Mouse (Mus musculus) forebrain, embryonic 16.5 days (tissue): ENCODE results near the gene Chpt1. TPM values are rescaled to one million over a fixed set of nuclear protein-coding genes. Genes with fewer than 3 reads are reported as not detected.

Experiments
- ATAC-seq: fragments of 200-750 bp; cut with Nextera tagmentation; 2 replicates; pipeline ENCODE4 v1.8.0; 2017; ENCODE audit warnings: mild to moderate bottlenecking, moderate library complexity
- H3K27ac ChIP-seq: fragments of 300-500 bp; sonication (generic); 2 replicates; pipeline ENCODE4 v1.5.1; 2014; ENCODE audit warnings: low read length, control low read depth
- H3K27me3 ChIP-seq: fragments of 300-500 bp; sonication (generic); replicated peaks from 2 replicates; pipeline ENCODE4 v1.6.1; 2014; ENCODE audit warnings: low read length; ENCODE audit not compliant: control insufficient read depth, insufficient read depth
- H3K36me3 ChIP-seq: fragments of 300-500 bp; sonication (generic); 2 replicates; pipeline ENCODE4 v1.6.1; 2014; ENCODE audit not compliant: control insufficient read depth, insufficient read depth
- H3K4me1 ChIP-seq: fragments of 300-500 bp; sonication (generic); replicated peaks from 2 replicates; pipeline ENCODE4 v1.6.1; 2014; ENCODE audit warnings: low read length; ENCODE audit not compliant: control insufficient read depth, insufficient read depth
- H3K4me2 ChIP-seq: fragments of 300-500 bp; sonication (generic); 2 replicates; pipeline ENCODE4 v1.6.1; 2014; ENCODE audit warnings: mild to moderate bottlenecking, low read length, control low read depth
- H3K4me3 ChIP-seq: fragments of 300-500 bp; sonication (generic); replicated peaks from 2 replicates; pipeline ENCODE4 v1.5.1; 2014; ENCODE audit warnings: mild to moderate bottlenecking, low read length, control low read depth
- H3K9ac ChIP-seq: fragments of 300-500 bp; sonication (generic); replicated peaks from 2 replicates; pipeline ENCODE4 v1.6.1; 2014; ENCODE audit warnings: low read depth, low read length, control low read depth
- H3K9me3 ChIP-seq: fragments of 300-500 bp; sonication (generic); 2 replicates; pipeline ENCODE4 v1.6.1; 2016; ENCODE audit warnings: low read length; ENCODE audit not compliant: control insufficient read depth
- WGBS: fragments of 180-500 bp; shearing (Covaris S2); extraction: QIAGEN DNeasy Blood & Tissue Kit; methylation state at CpG from one replicate; pipeline ENCODE4 v1.1.7; 2014; 5-methylcytosine and 5-hydroxymethylcytosine counted together
- polyA plus RNA-seq: library from polyadenylated mRNA; unstranded; fragments of >200 nt; fragmentation: Nextera tagmentation; extraction: Ambion mirVana; gene quantifications from 2 replicates; pipeline ENCODE4 v1.2.1, GENCODE M21; 2015

Gene Chpt1
- polyA plus RNA-seq, 1 experiment from 2014 or later = 6.3 TPM

GRCm38 (mm10) chr10:88514495-88514894 is 10.6 kb upstream of the Chpt1 start:
- Histone ChIP-seq H3K4me2 (no peak overlapping the region), H3K4me1 (no peaks in the 10 kb centered on the region), H3K27ac (no peak overlapping the region), H3K27me3 (no peaks in the 10 kb centered on the region), H3K36me3 (no peaks in the 10 kb centered on the region), H3K9ac (no peak overlapping the region), H3K4me3 (no peak overlapping the region), H3K9me3 (no peaks in the 10 kb centered on the region)
- ATAC-seq = no peak
- 27% methylated on average over 2 of the region's 2 CpGs for WGBS

GRCm38 (mm10) chr10:88513574-88514135 is 9.8 kb upstream of the Chpt1 start:
- Histone ChIP-seq H3K4me1 (no peaks in the 10 kb centered on the region), H3K9ac (no peak overlapping the region), H3K36me3 (no peaks in the 10 kb centered on the region), H3K4me2 (no peak overlapping the region), H3K27me3 (no peaks in the 10 kb centered on the region), H3K4me3 (no peak overlapping the region), H3K9me3 (no peaks in the 10 kb centered on the region), H3K27ac (no peak overlapping the region)
- ATAC-seq = no peak
- WGBS = 73% methylated on average over 8 of the region's 8 CpGs

- ATAC-seq = no peak
- Histone ChIP-seq H3K27me3 (no peaks in the 10 kb centered on the region), H3K9me3 (no peaks in the 10 kb centered on the region), H3K4me3 (no peak overlapping the region), H3K4me1 (no peaks in the 10 kb centered on the region), H3K9ac (no peak overlapping the region), H3K27ac (no peak overlapping the region), H3K36me3 (no peaks in the 10 kb centered on the region), H3K4me2 (no peak overlapping the region)
- WGBS = 93% methylated on average over 9 of the region's 9 CpGs
Observed at GRCm38 (mm10) chr10:88511355-88511754, 7.5 kb upstream of the Chpt1 start.

GRCm38 (mm10) chr10:88510503-88511271 is 6.8 kb upstream of the Chpt1 start:
- no peak for ATAC-seq

GRCm38 (mm10) chr10:88507691-88508143 is 3.8 kb upstream of the Chpt1 start:
- H3K27me3 ChIP-seq = no peaks in the 10 kb centered on the region
- peaks cover 7% of the 10 kb centered on the region for H3K4me1 ChIP-seq
- no peak overlapping the region for H3K4me2 ChIP-seq
- WGBS = 81% methylated on average over 7 of the region's 7 CpGs
- H3K9me3 ChIP-seq = no peaks in the 10 kb centered on the region
- no peaks in the 10 kb centered on the region for H3K36me3 ChIP-seq
- H3K9ac ChIP-seq = no peak overlapping the region
- H3K27ac ChIP-seq = no peak overlapping the region
- no peak for ATAC-seq
- no peak overlapping the region for H3K4me3 ChIP-seq

More at GRCm38 (mm10) chr10:88510503-88511271, 6.8 kb upstream of the Chpt1 start:
- WGBS = 75% methylated on average over 12 of the region's 12 CpGs
- Histone ChIP-seq H3K4me1 (no peaks in the 10 kb centered on the region), H3K4me2 (no peak overlapping the region), H3K9ac (no peak overlapping the region), H3K27ac (no peak overlapping the region), H3K36me3 (no peaks in the 10 kb centered on the region), H3K4me3 (no peak overlapping the region), H3K9me3 (no peaks in the 10 kb centered on the region), H3K27me3 (no peaks in the 10 kb centered on the region)

- no peak for ATAC-seq
- Histone ChIP-seq H3K9ac (no peak overlapping the region), H3K4me2 (no peak overlapping the region), H3K4me1 (peaks cover 7% of the 10 kb centered on the region), H3K27ac (no peak overlapping the region), H3K4me3 (no peak overlapping the region), H3K36me3 (no peaks in the 10 kb centered on the region), H3K27me3 (no peaks in the 10 kb centered on the region), H3K9me3 (no peaks in the 10 kb centered on the region)
- WGBS = 52% methylated on average over 5 of the region's 5 CpGs
Observed at GRCm38 (mm10) chr10:88505256-88505655, 1.4 kb upstream of the Chpt1 start.

GRCm38 (mm10) chr10:88504481-88504880 is 608 bp upstream of the Chpt1 start:
- Histone ChIP-seq H3K9me3 (no peaks in the 10 kb centered on the region), H3K27me3 (no peaks in the 10 kb centered on the region), H3K4me1 (peaks cover 7% of the 10 kb centered on the region), H3K36me3 (no peaks in the 10 kb centered on the region), H3K4me2 (peak overlapping the region; percentile 87; the same call in 1 of the 2 replicates), H3K27ac (no peak overlapping the region), H3K9ac (no peak overlapping the region), H3K4me3 (no peak overlapping the region)
- WGBS = 49% methylated on average over 3 of the region's 3 CpGs
- no peak for ATAC-seq

GRCm38 (mm10) chr10:88502919-88503318 is 954 bp downstream of the Chpt1 start:
- peak overlapping the region; percentile 63; the same call in 1 of the 2 replicates for H3K27ac ChIP-seq
- 45% methylated on average over 4 of the region's 4 CpGs for WGBS
- peak overlapping the region; percentile 87 for H3K4me2 ChIP-seq
- no peaks in the 10 kb centered on the region for H3K9me3 ChIP-seq
- no peaks in the 10 kb centered on the region for H3K27me3 ChIP-seq
- H3K36me3 ChIP-seq = no peaks in the 10 kb centered on the region
- H3K4me1 ChIP-seq = peaks cover 7% of the 10 kb centered on the region
- no peak for ATAC-seq
- peak overlapping the region; percentile 89 for H3K9ac ChIP-seq
- H3K4me3 ChIP-seq = peak overlapping the region; percentile 72

- no peak for ATAC-seq
- 38% methylated on average over 13 of the region's 13 CpGs for WGBS
- H3K36me3 ChIP-seq = no peaks in the 10 kb centered on the region
- H3K27ac ChIP-seq = no peak overlapping the region
- H3K27me3 ChIP-seq = no peaks in the 10 kb centered on the region
- peaks cover 7% of the 10 kb centered on the region for H3K4me1 ChIP-seq
- no peak overlapping the region for H3K4me2 ChIP-seq
- H3K9ac ChIP-seq = no peak overlapping the region
- H3K4me3 ChIP-seq = no peak overlapping the region
- H3K9me3 ChIP-seq = no peaks in the 10 kb centered on the region
Observed at GRCm38 (mm10) chr10:88501886-88502765, 1.7 kb downstream of the Chpt1 start.
